Mouse (Mus musculus) frontal cortex, adult 2 months (tissue): ENCODE measurements around the gene Clec4b1. TPM values are rescaled to one million over a fixed set of nuclear protein-coding genes. Genes with fewer than 3 reads are reported as not detected.
"Not testable (repeated sequence)": the region's sequence is repeated elsewhere in the genome, so short reads cannot be mapped to it uniquely, and the experiment has no call there.

ENCODE experiments used
- DNase-seq, 2 experiments: peaks; one replicate each; pipeline ENCODE4 v3.0.0; 2022; ENCODE audit warnings: low spot score in 1 of 2; ENCODE audit errors: extremely low spot score in 1 of 2
- polyA plus RNA-seq: library from polyadenylated mRNA; depleted of rRNA; stranded (reverse); fragments of >200 nt; gene quantifications from 2 replicates; pipeline ENCODE4 v1.2.3, GENCODE M21; 2012; rRNA removed

Clec4b1 gene
- not detected in 2 replicates for polyA plus RNA-seq

DNA sequence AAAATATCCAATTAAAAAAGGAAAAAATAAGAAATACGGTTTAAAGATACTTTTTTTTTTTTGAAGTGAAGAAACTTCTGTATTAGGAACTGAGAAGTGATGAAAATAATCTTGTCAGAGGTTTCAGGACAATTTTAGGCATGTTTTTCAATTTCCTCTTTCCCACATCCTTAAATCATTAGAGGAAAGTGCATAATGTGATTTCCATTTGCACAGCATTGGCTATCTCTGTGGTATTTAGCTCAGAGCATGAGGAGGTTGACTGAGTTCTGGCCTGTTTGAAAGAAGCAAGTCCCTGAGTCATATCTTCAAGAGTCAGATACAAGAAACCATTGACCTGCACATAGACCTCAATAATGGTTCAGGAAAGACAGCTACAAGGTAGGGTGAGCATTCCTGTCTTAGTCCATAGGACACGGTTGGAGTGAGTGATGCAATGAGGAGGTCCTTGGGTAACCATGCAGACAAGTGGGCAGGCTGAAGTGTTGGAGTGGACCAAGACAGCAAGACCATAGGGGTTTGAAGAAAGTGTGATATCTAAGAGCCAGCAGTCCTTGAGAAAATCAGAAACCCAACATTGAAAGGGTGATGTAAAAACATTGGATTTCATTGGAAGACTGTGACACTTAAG is at the start of gene Clec4b1:
Gene Clec4b1 (plus strand): TSS at position 221 of the 631 bp plus-strand sequence.
- no peak for DNase-seq

DNA sequence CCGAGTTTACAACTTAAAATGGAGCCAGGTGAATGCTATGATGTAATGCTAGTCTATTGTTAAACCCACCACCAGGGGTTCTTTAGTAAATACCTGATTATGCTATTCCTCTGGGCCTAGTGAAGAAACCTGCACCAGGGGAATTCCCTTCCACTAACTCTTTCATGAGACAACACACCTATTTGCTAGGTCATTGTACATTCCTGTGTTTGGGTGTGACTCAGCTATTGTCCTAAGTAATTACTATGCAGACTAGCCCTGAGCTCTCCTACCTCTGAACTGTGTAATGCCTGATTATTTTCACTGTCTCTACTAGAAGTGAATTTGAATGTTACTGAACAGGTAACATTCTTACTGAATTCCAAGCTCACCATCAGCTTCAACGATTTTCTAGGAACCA is 45.1 kb upstream of the Clec4b1 start:
- not testable (repeated sequence) for DNase-seq

DNA sequence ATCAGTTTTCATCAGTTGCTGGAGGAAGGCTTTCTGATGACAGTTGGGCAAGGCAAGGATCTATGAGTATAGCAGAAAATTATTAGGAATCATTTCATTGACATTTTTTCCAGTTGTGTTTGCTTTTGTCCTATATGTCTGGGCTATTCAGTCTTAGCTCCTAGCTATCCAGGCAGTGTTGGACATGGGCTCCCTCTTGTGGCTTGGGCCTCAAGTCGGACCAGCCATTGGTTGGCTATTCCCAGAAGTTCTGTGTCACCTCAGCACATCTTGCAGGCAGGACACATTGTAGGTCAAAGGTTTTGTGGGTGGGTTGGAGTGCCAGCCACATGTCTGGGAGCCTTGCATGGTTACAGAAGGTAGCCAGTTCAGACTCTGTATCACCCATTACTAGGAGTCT is 44.2 kb upstream of the Clec4b1 start:
- peak in 1 of 2 experiments; percentile 4 for DNase-seq

DNA sequence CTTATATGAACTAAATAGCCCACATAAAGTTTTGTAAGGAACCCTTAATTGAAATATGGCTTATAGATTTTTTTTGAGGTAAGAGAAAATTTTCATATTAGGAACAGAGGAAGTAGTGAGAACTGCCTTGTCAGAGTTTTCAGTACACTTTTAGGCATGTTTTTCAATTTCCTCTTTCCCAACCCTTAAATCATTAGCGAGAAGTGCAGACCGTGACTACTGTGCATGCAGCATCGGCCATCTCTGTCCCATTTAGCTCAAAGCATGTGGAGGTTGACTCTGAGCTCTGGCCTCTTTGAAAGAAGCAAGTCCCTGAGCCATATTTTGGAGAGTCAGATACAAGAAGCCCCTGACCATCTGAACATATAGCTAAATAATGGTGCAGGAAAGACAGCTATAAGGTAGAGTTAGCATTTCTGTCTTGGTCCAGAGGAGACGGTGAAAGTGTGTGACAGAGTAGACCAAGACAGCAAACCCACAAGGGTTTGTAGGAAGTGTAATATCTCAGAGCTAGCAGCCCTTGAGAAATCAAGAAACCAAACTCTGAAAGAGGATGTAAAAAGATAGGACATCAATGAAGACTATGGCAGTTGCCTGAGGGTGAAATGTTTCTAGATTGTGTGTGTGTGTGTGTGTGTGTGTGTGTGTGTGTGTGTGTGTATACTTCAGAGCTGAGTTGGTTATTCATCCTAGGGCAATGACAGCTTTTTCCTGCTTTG is 45.5 kb downstream of the Clec4b1 start:
- DNase-seq = no peak

DNA sequence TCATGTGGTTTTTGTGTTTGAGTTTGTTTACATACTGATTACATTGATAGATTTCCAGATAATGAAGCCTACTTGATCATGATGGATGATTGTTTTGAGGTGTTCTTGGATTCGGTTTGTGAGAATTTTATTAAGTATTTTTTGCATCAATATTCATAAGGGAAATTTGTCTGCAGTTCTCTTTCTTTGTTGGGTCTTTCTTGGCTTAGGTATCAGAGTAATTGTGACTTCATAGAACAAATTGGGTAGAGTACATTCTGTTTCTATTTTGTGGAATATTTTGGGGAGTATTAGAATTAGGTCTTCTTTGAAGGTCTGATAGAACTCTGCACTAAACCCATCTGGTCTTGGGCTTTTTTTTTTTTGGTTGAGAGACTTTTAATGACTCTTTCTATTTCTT is 56.4 kb downstream of the Clec4b1 start, which contains the start of gene Clec4a2:
Gene Clec4a2 (plus strand): TSS at position 301 of the 400 bp plus-strand sequence.
- DNase-seq = not testable (repeated sequence)

Other genes with a start within 250 kb of the Clec4b1 start
- gene Slc2a3, start 248.3 kb upstream of the Clec4b1 start, polyA plus RNA-seq = 101 and 105 TPM in 2 replicates
- 16.4 and 17.0 TPM in 2 replicates for gene Foxj2, start 230.0 kb upstream of the Clec4b1 start, polyA plus RNA-seq
- 1.0 and 1.6 TPM in 2 replicates for gene C3ar1, start 193.8 kb upstream of the Clec4b1 start, polyA plus RNA-seq
- gene Necap1, start 175.5 kb upstream of the Clec4b1 start, polyA plus RNA-seq = 134 and 142 TPM in 2 replicates
- gene Clec4a1, start 128.1 kb upstream of the Clec4b1 start, polyA plus RNA-seq = 0.38 and 0.52 TPM in 2 replicates
- 0.53 and 0.68 TPM in 2 replicates for gene Clec4a3, start 97.4 kb upstream of the Clec4b1 start, polyA plus RNA-seq
- gene Clec4a4, start 59.6 kb upstream of the Clec4b1 start, polyA plus RNA-seq = not detected in 2 replicates
- gene Clec4a2, start 56.5 kb downstream of the Clec4b1 start, polyA plus RNA-seq = 0.67 and 1.4 TPM in 2 replicates
- gene Clec4b2, start 122.9 kb downstream of the Clec4b1 start, polyA plus RNA-seq = not detected in 2 replicates
- gene Clec4n, start 179.9 kb downstream of the Clec4b1 start, polyA plus RNA-seq = 0.19 and 0.56 TPM in 2 replicates
- gene Clec4d, start 212.1 kb downstream of the Clec4b1 start, polyA plus RNA-seq = 0.12 TPM in 1 of 2 replicates, not detected in the other
- not detected in 2 replicates for gene Clec4e, start 239.9 kb downstream of the Clec4b1 start, polyA plus RNA-seq